Mouse (Mus musculus) ES-E14 (cell line): ENCODE data around the gene Ralgapa2. TPM values are rescaled to one million over a fixed set of nuclear protein-coding genes. Genes with fewer than 3 reads are reported as not detected.

Experiments
- DNase-seq: peaks from one replicate; pipeline ENCODE4 v3.0.0-alpha.2; 2013; ENCODE audit warnings: low read depth, low spot score
- H3K27ac ChIP-seq: 2 replicates; pipeline ENCODE4 v1.5.1; 2012; ENCODE audit warnings: low read depth, mild to moderate bottlenecking, low read length, moderate library complexity, mixed read lengths; ENCODE audit not compliant: poor library complexity, insufficient read depth, severe bottlenecking
- H3K36me3 ChIP-seq: 2 replicates; pipeline ENCODE4 v1.6.1; 2012; ENCODE audit warnings: mild to moderate bottlenecking, low read length, moderate library complexity, mixed read lengths; ENCODE audit not compliant: control insufficient read depth, poor library complexity, insufficient read depth, severe bottlenecking
- H3K4me1 ChIP-seq, 2 experiments: fragments of 150-350 bp in 1 of 2; sonication (generic) in 1 of 2; 2 replicates each; pipeline ENCODE4 v1.6.1; 2012; ENCODE audit warnings: low read length in 2 of 2, mild to moderate bottlenecking in 1 of 2, mixed read lengths in 1 of 2; ENCODE audit not compliant: control insufficient read depth in 2 of 2, insufficient read depth in 2 of 2, poor library complexity in 1 of 2
- H3K4me3 ChIP-seq, 2 experiments: fragments of 150-350 bp in 1 of 2; sonication (generic) in 1 of 2; 2 replicates each; pipeline ENCODE4 v1.5.1; 2012; ENCODE audit warnings: low read length in 2 of 2, low read depth in 1 of 2, mild to moderate bottlenecking in 1 of 2, mixed read lengths in 1 of 2; ENCODE audit not compliant: insufficient read depth in 1 of 2, poor library complexity in 1 of 2, severe bottlenecking in 1 of 2
- H3K9ac ChIP-seq: 2 replicates; pipeline ENCODE4 v1.6.1; 2012; ENCODE audit warnings: low read depth, mild to moderate bottlenecking, low read length, mixed read lengths; ENCODE audit not compliant: poor library complexity, insufficient read depth, severe bottlenecking
- H3K9me3 ChIP-seq: fragments of 150-350 bp; sonication (generic); 2 replicates; pipeline ENCODE4 v1.6.1; 2012; ENCODE audit warnings: low read depth, mild to moderate bottlenecking, low read length; ENCODE audit not compliant: control insufficient read depth, insufficient read depth
- CHD2 ChIP-seq: IDR thresholded peaks from 2 replicates; pipeline ENCODE4 v1.6.1; 2014; ENCODE audit warnings: mild to moderate bottlenecking, low read depth, low read length, inconsistent platforms
- HCFC1 ChIP-seq: IDR thresholded peaks from 2 replicates; pipeline ENCODE4 v1.6.1; 2012; ENCODE audit warnings: low read length, inconsistent platforms, borderline replicate concordance; ENCODE audit not compliant: insufficient read depth
- MAFK ChIP-seq: IDR thresholded peaks from 2 replicates; pipeline ENCODE4 v1.6.1; 2014; ENCODE audit warnings: mild to moderate bottlenecking, low read depth, low read length, inconsistent platforms; ENCODE audit not compliant: insufficient read depth
- ZC3H11A ChIP-seq: IDR thresholded peaks from 2 replicates; pipeline ENCODE4 v1.6.1; 2012; ENCODE audit warnings: low read depth, mild to moderate bottlenecking, inconsistent platforms, low read length, borderline replicate concordance
- ZNF384 ChIP-seq: IDR thresholded peaks from 2 replicates; pipeline ENCODE4 v1.6.1; 2012; ENCODE audit warnings: low read depth, low read length, inconsistent platforms
- in situ Hi-C, 2 experiments: fragments of 600-800 bp; cut with MboI; formaldehyde crosslinking; loops; one replicate each; pipeline ENCODE4 v1.15.1; 2025; ENCODE audit warnings: low sequenced_read_pairs in 2 of 2, inconsistent platforms in 1 of 2; ENCODE audit not compliant: unreplicated experiment in 2 of 2
- total RNA-seq: library from RNA; depleted of rRNA; stranded (reverse); fragments of 300-350 nt; gene quantifications from 2 replicates; pipeline ENCODE4 v1.2.3, GENCODE M21; 2012

Ralgapa2 gene
- total RNA-seq, 1 experiment = 23.0 TPM

- Histone ChIP-seq H3K4me1 (peaks cover 0 to 9% of the 10 kb centered on the region in 2 experiments; a peak in 1 of 4 replicates), H3K36me3 (no peaks in the 10 kb centered on the region), H3K27ac (no peak overlapping the region), H3K4me3 (no peak overlapping the region), H3K9me3 (no peaks in the 10 kb centered on the region), H3K9ac (no peak overlapping the region)
- TF ChIP-seq ZNF384 = no peak
- TF ChIP-seq CHD2 = no peak
- no peak for DNase-seq
- in situ Hi-C loops = loop anchor here in 1 of 2 experiments (25.0 kb wide), 2 partner anchors 254 to 1821 kb away; partner anchors contain the start of gene Foxa2
Measured at GRCm38 (mm10) chr2:146216111-146217064, 295.8 kb downstream of the Ralgapa2 start.

- H3K4me3 ChIP-seq = no peak overlapping the region
- no peak overlapping the region for H3K9ac ChIP-seq
- no peak overlapping the region for H3K27ac ChIP-seq
- no peak for DNase-seq
- H3K36me3 ChIP-seq = no peaks in the 10 kb centered on the region
- H3K4me1 ChIP-seq = peaks cover 0 to 9% of the 10 kb centered on the region in 2 experiments; a peak in 1 of 4 replicates
- in situ Hi-C loops = loop anchor here in 1 of 2 experiments (25.0 kb wide), 2 partner anchors 252 to 1823 kb away; partner anchors contain the start of gene Foxa2
- no peaks in the 10 kb centered on the region for H3K9me3 ChIP-seq
- TF ChIP-seq HCFC1 (no peak), CHD2 (no peak), ZNF384 (no peak), ZC3H11A (peak; percentile 22; the same call in 1 of the 2 replicates), MAFK (no peak)
Measured at GRCm38 (mm10) chr2:146214715-146215114, 297.4 kb downstream of the Ralgapa2 start.

GRCm38 (mm10) chr2:146210968-146211367 lies 301.2 kb downstream of the Ralgapa2 start:
- no peak for TF ChIP-seq ZNF384
- no peak for TF ChIP-seq MAFK
- TF ChIP-seq ZC3H11A = no peak
- TF ChIP-seq HCFC1 = no peak
- TF ChIP-seq CHD2 = no peak
- peaks cover 0 to 3% of the 10 kb centered on the region in 2 experiments; a peak in 1 of 4 replicates for H3K4me1 ChIP-seq
- no peak overlapping the region for H3K27ac ChIP-seq
- no peak overlapping the region for H3K4me3 ChIP-seq
- DNase-seq = no peak
- H3K9ac ChIP-seq = no peak overlapping the region
- H3K9me3 ChIP-seq = no peaks in the 10 kb centered on the region
- no peaks in the 10 kb centered on the region for H3K36me3 ChIP-seq
- in situ Hi-C loops = loop anchor here in 1 of 2 experiments (25.0 kb wide), 2 partner anchors 249 to 1826 kb away; partner anchors contain the start of gene Foxa2

- H3K4me3 ChIP-seq = no peak overlapping the region
- in situ Hi-C loops = no loop called here
- H3K36me3 ChIP-seq = no peaks in the 10 kb centered on the region
- H3K27ac ChIP-seq = no peak overlapping the region
- DNase-seq = no peak
- no peak for TF ChIP-seq ZC3H11A
- no peak for TF ChIP-seq MAFK
- no peak for TF ChIP-seq HCFC1
- no peak for TF ChIP-seq CHD2
- TF ChIP-seq ZNF384 = no peak
- no peaks in the 10 kb centered on the region for H3K4me1 ChIP-seq
- no peaks in the 10 kb centered on the region for H3K9me3 ChIP-seq
- H3K9ac ChIP-seq = no peak overlapping the region
Measured at GRCm38 (mm10) chr2:146197947-146198346, 314.2 kb downstream of the Ralgapa2 start.
